Mouse (Mus musculus) embryonic fibroblast, embryonic 13.5 days (primary cell): Measurements from ENCODE around the gene Veph1. TPM values are rescaled to one million over a fixed set of nuclear protein-coding genes. Genes with fewer than 3 reads are reported as not detected.
A peak's percentile ranks its signal among the peaks of the same experiment; 100 is the strongest.

Experiments
- H3K27ac ChIP-seq: 2 replicates; pipeline ENCODE4 v1.5.1; 2012; ENCODE audit warnings: low read length, control low read depth, inconsistent platforms; ENCODE audit not compliant: insufficient read depth
- H3K4me1 ChIP-seq: 2 replicates; pipeline ENCODE4 v1.6.1; 2011; ENCODE audit warnings: low read length; ENCODE audit not compliant: control insufficient read depth, insufficient read depth
- H3K4me3 ChIP-seq: 2 replicates; pipeline ENCODE4 v1.5.1; 2011; ENCODE audit warnings: mild to moderate bottlenecking, control low read depth, low read length; ENCODE audit not compliant: insufficient read depth
- CTCF ChIP-seq: IDR thresholded peaks from 2 replicates; pipeline ENCODE4 v1.5.1; 2011; ENCODE audit warnings: mild to moderate bottlenecking, control low read depth, low read length, moderate library complexity, borderline replicate concordance; ENCODE audit not compliant: insufficient read depth
- POLR2A ChIP-seq: IDR thresholded peaks from 2 replicates; pipeline ENCODE4 v1.6.1; 2011; ENCODE audit warnings: low read depth, mild to moderate bottlenecking, control low read depth, low read length, moderate library complexity
- polyA plus RNA-seq: library from polyadenylated mRNA; stranded (reverse); fragments of >200 nt; gene quantifications from 2 replicates; pipeline ENCODE4 v1.2.4, GENCODE M21; 2011; ENCODE audit warnings: low read depth; ENCODE audit not compliant: missing spikeins, insufficient read length

Gene Veph1
- polyA plus RNA-seq, 1 experiment: 0.42 TPM

- TF ChIP-seq CTCF (no peak), POLR2A (no peak)
- Histone ChIP-seq H3K27ac (peak overlapping the region; percentile 88), H3K4me3 (no peak overlapping the region), H3K4me1 (peaks cover 6% of the 10 kb centered on the region)
These were observed 255.7 kb downstream of the Veph1 start for GRCm38 (mm10) chr3:66040857-66041494.

GRCm38 (mm10) chr3:66035226-66035625 is 261.4 kb downstream of the Veph1 start:
- no peak for TF ChIP-seq POLR2A
- no peak for TF ChIP-seq CTCF
- no peak overlapping the region for H3K4me3 ChIP-seq
- H3K4me1 ChIP-seq: no peaks in the 10 kb centered on the region
- H3K27ac ChIP-seq: no peak overlapping the region

GRCm38 (mm10) chr3:66033346-66033745 is 263.3 kb downstream of the Veph1 start:
- TF ChIP-seq CTCF (no peak), POLR2A (no peak)
- Histone ChIP-seq H3K27ac (no peak overlapping the region), H3K4me3 (no peak overlapping the region)

GRCm38 (mm10) chr3:66025454-66025853 is 271.2 kb downstream of the Veph1 start:
- no peaks in the 10 kb centered on the region for H3K4me1 ChIP-seq
- TF ChIP-seq POLR2A (no peak), CTCF (no peak)
- no peak overlapping the region for H3K4me3 ChIP-seq

More at GRCm38 (mm10) chr3:66033346-66033745, 263.3 kb downstream of the Veph1 start:
- no peaks in the 10 kb centered on the region for H3K4me1 ChIP-seq

GRCm38 (mm10) chr3:66024220-66024792 is 272.3 kb downstream of the Veph1 start:
- Histone ChIP-seq H3K4me1 (peaks cover under 1% of the 10 kb centered on the region; the same call in 1 of the 2 replicates), H3K27ac (0 out of 2 replicates have a peak overlapping the region, but pooled peaks have one; percentile 49), H3K4me3 (no peak overlapping the region)
- no peak for TF ChIP-seq CTCF
- TF ChIP-seq POLR2A: no peak

More at GRCm38 (mm10) chr3:66025454-66025853, 271.2 kb downstream of the Veph1 start:
- H3K27ac ChIP-seq: no peak overlapping the region

GRCm38 (mm10) chr3:66019171-66019570 is 277.5 kb downstream of the Veph1 start:
- TF ChIP-seq POLR2A (no peak), CTCF (no peak)
- Histone ChIP-seq H3K4me1 (peaks cover 2% of the 10 kb centered on the region; the same call in 1 of the 2 replicates), H3K27ac (no peak overlapping the region), H3K4me3 (no peak overlapping the region)

GRCm38 (mm10) chr3:66007632-66008401 is 288.8 kb downstream of the Veph1 start:
- TF ChIP-seq POLR2A: no peak
- TF ChIP-seq CTCF: no peak
- peaks cover 12% of the 10 kb centered on the region for H3K4me1 ChIP-seq
- H3K27ac ChIP-seq: peak overlapping the region; percentile 92
- no peak overlapping the region for H3K4me3 ChIP-seq

GRCm38 (mm10) chr3:66004989-66005388 is 291.6 kb downstream of the Veph1 start:
- no peak overlapping the region for H3K4me3 ChIP-seq
- TF ChIP-seq POLR2A (no peak), CTCF (no peak)
- peaks cover 12% of the 10 kb centered on the region for H3K4me1 ChIP-seq
- no peak overlapping the region for H3K27ac ChIP-seq

GRCm38 (mm10) chr3:66004220-66004951 is 292.3 kb downstream of the Veph1 start:
- Histone ChIP-seq H3K4me3 (no peak overlapping the region), H3K27ac (no peak overlapping the region), H3K4me1 (peaks cover 12% of the 10 kb centered on the region)
- no peak for TF ChIP-seq CTCF
- no peak for TF ChIP-seq POLR2A

Other genes with a start within 250 kb of the Veph1 start
- 78.9 and 165 TPM in 2 replicates for gene Ptx3, start 76.9 kb downstream of the Veph1 start, polyA plus RNA-seq